Mouse (Mus musculus): ENCODE measurements around the gene Pcbp3.

DNA sequence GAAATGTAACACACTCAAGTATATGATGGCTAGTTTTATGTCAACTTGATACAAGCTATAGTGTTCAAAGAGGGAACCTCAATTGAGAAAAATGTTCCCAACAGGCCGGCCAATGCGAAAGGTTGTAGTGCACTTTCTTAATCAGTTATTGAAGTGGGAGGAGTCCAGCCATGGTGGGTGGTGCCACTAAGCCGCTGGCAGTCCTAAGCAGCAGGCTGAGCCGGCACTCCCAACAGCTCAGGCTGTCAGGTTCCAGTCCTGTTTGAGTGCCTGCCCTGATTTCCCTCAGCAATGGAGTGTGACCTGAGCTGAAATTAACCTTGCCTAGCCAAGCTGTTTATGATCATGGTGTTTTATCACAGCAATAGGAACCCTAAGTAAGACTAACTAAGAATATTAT, 20.6 kb downstream of the Pcbp3 start:
- TF ChIP-seq CTCF (conservative IDR thresholded peaks at IDR 0.05; ENCODE audit: insufficient read depth, insufficient read length, low read depth, low read length) (no peak), POLR2A (IDR thresholded peaks at IDR 0.05; ENCODE audit: low read depth, low read length) (no peak)
